Comparison of ENCODE assay signal across 8 mouse cellular contexts in the genomic region with DNA sequence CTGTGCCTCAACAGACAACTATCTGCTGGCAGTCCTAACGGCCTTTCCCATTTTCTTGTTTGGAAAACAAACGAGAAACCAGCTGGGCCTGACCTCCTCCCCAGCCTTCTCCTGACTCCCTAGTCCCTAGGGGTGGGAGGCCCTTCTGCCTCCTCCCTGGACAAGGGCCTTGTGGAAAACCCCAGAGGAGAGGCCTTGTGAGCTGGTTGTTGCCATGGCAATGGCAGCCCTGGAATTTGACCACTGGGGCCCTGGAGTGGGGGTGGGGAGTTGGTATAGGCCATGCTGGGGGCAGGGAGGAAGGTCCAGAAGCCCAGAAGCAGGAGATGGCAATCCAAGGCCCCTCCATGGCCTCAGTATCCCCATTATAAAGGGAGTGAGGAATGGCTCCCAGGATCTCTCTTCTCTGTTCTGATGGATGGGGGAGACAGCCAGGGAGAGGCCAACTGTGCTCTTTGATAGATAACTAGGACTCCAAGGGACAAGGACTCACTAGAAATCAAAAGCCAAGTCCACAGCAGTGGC. TPM values are rescaled to one million over a fixed set of nuclear protein-coding genes. Genes with fewer than 3 reads are reported as not detected.
DNase-seq lines count a peak whose midpoint lies in the region; ATAC-seq and TF ChIP-seq lines count a peak whose summit lies in the region.

No protein-coding gene starts in this region.

- H3K27me3 ChIP-seq in forebrain, embryonic 12.5 days: no peaks in the 10 kb centered on the region
- no peaks in the 10 kb centered on the region for H3K27me3 ChIP-seq in forebrain, embryonic 16.5 days (replicated peaks; ENCODE audit: control insufficient read depth, insufficient read depth, low read length)
- H3K27me3 ChIP-seq in embryonic facial prominence, embryonic 11.5 days (ENCODE audit: control insufficient read depth, insufficient read depth, low read length): no peaks in the 10 kb centered on the region
- H3K27me3 ChIP-seq in intestine, postnatal 0 days (replicated peaks; ENCODE audit: control insufficient read depth, insufficient read depth, low read length): no peaks in the 10 kb centered on the region
- H3K27me3 ChIP-seq in lung, embryonic 16.5 days (ENCODE audit: control insufficient read depth, insufficient read depth, low read depth, low read length): no peaks in the 10 kb centered on the region

- H3K9me3 ChIP-seq in forebrain, embryonic 12.5 days: no peaks in the 10 kb centered on the region
- no peaks in the 10 kb centered on the region for H3K9me3 ChIP-seq in forebrain, embryonic 16.5 days (ENCODE audit: control insufficient read depth, low read length)
- no peaks in the 10 kb centered on the region for H3K9me3 ChIP-seq in embryonic facial prominence, embryonic 11.5 days (replicated peaks; ENCODE audit: control insufficient read depth, low read length)
- no peaks in the 10 kb centered on the region for H3K9me3 ChIP-seq in intestine, postnatal 0 days (ENCODE audit: control insufficient read depth)
- H3K9me3 ChIP-seq in lung, embryonic 16.5 days (ENCODE audit: control insufficient read depth, low read length): no peaks in the 10 kb centered on the region

- WGBS in forebrain, embryonic 12.5 days: 11% methylated on average over 2 of the region's 2 CpGs
- WGBS in forebrain, embryonic 16.5 days: 7% methylated on average over 2 of the region's 2 CpGs
- 5% methylated on average over 2 of the region's 2 CpGs for WGBS in embryonic facial prominence, embryonic 11.5 days
- WGBS in intestine, postnatal 0 days: 12% methylated on average over 2 of the region's 2 CpGs
- 7% methylated on average over 2 of the region's 2 CpGs for WGBS in lung, embryonic 16.5 days

- no peak overlapping the region for H3K4me3 ChIP-seq in forebrain, embryonic 12.5 days (replicated peaks)
- H3K4me3 ChIP-seq in forebrain, embryonic 16.5 days (replicated peaks; ENCODE audit: low read length): no peak overlapping the region
- no peak overlapping the region for H3K4me3 ChIP-seq in embryonic facial prominence, embryonic 11.5 days (ENCODE audit: low read depth, low read length)
- no peak overlapping the region for H3K4me3 ChIP-seq in intestine, postnatal 0 days (ENCODE audit: low read depth, low read length)
- H3K4me3 ChIP-seq in lung, embryonic 16.5 days (ENCODE audit: low read length): no peak overlapping the region

- no peak for ATAC-seq in forebrain, embryonic 12.5 days (ENCODE audit: low FRiP score)
- ATAC-seq in forebrain, embryonic 16.5 days: no peak
- ATAC-seq in embryonic facial prominence, embryonic 11.5 days (replicated peaks; ENCODE audit: insufficient number of reproducible peaks, low FRiP score, low TSS enrichment, low read depth): no peak
- ATAC-seq in intestine, postnatal 0 days: no peak
- peak; percentile 39 for ATAC-seq in lung, embryonic 16.5 days (ENCODE audit: low read depth)
- no peak for ATAC-seq in CD4-positive, CD25-positive, alpha-beta regulatory T cell, adult 4 months

- H3K36me3 ChIP-seq in forebrain, embryonic 12.5 days (replicated peaks): peaks cover 11% of the 10 kb centered on the region; the same call in 1 of the 2 replicates
- no peaks in the 10 kb centered on the region for H3K36me3 ChIP-seq in forebrain, embryonic 16.5 days (ENCODE audit: control insufficient read depth, insufficient read depth)
- no peaks in the 10 kb centered on the region; the same call in none of the 2 replicates for H3K36me3 ChIP-seq in embryonic facial prominence, embryonic 11.5 days (replicated peaks; ENCODE audit: control insufficient read depth, insufficient read depth, low read depth, low read length)
- H3K36me3 ChIP-seq in intestine, postnatal 0 days (ENCODE audit: control insufficient read depth, insufficient read depth): no peaks in the 10 kb centered on the region
- peaks cover 9% of the 10 kb centered on the region for H3K36me3 ChIP-seq in lung, embryonic 16.5 days (ENCODE audit: control insufficient read depth, insufficient read depth, low read length)

- H3K27ac ChIP-seq in forebrain, embryonic 12.5 days: peak overlapping the region; percentile 54
- H3K27ac ChIP-seq in forebrain, embryonic 16.5 days (ENCODE audit: low read length): no peak overlapping the region
- 0 out of 2 replicates have a peak overlapping the region, but pooled peaks have one; percentile 3 for H3K27ac ChIP-seq in embryonic facial prominence, embryonic 11.5 days (replicated peaks; ENCODE audit: low read depth, low read length)
- peak overlapping the region; percentile 28; the same call in 1 of the 2 replicates for H3K27ac ChIP-seq in intestine, postnatal 0 days (ENCODE audit: low read depth, low read length)
- peak overlapping the region; percentile 72 for H3K27ac ChIP-seq in lung, embryonic 16.5 days (ENCODE audit: low read length)

- no peak overlapping the region for H3K9ac ChIP-seq in forebrain, embryonic 12.5 days
- no peak overlapping the region; the same call in 1 of the 2 replicates for H3K9ac ChIP-seq in forebrain, embryonic 16.5 days (replicated peaks; ENCODE audit: low read depth, low read length)
- 0 out of 2 replicates have a peak overlapping the region, but pooled peaks have one; percentile 19 for H3K9ac ChIP-seq in embryonic facial prominence, embryonic 11.5 days (replicated peaks; ENCODE audit: low read length)
- H3K9ac ChIP-seq in intestine, postnatal 0 days (ENCODE audit: low read depth, low read length): no peak overlapping the region
- 0 out of 2 replicates have a peak overlapping the region, but pooled peaks have one; percentile 12 for H3K9ac ChIP-seq in lung, embryonic 16.5 days (ENCODE audit: low read length)

- H3K4me1 ChIP-seq in forebrain, embryonic 12.5 days: peaks cover 40% of the 10 kb centered on the region
- peaks cover 16% of the 10 kb centered on the region for H3K4me1 ChIP-seq in forebrain, embryonic 16.5 days (replicated peaks; ENCODE audit: control insufficient read depth, insufficient read depth, low read length)
- H3K4me1 ChIP-seq in embryonic facial prominence, embryonic 11.5 days (ENCODE audit: control insufficient read depth, insufficient read depth, low read length): peaks cover 9% of the 10 kb centered on the region
- H3K4me1 ChIP-seq in intestine, postnatal 0 days (replicated peaks; ENCODE audit: control insufficient read depth, insufficient read depth, low read length): 0 out of 2 replicates have a peak, but pooled peaks cover 8% of the 10 kb centered on the region
- peaks cover 65% of the 10 kb centered on the region for H3K4me1 ChIP-seq in lung, embryonic 16.5 days (replicated peaks; ENCODE audit: control insufficient read depth, insufficient read depth, low read length)

- TF ChIP-seq CTCF in intestine, postnatal 0 days (IDR thresholded peaks at IDR 0.05; ENCODE audit: low read depth): no peak

- no peak for DNase-seq in embryonic facial prominence, embryonic 11.5 days (ENCODE audit: low spot score)
- no peak for DNase-seq in cerebellum, postnatal 10 days
- DNase-seq in gastrocnemius, adult 18-20 months (ENCODE audit: low spot score): no peak

- H3K4me2 ChIP-seq in forebrain, embryonic 12.5 days: peak overlapping the region; percentile 26; the same call in 1 of the 2 replicates
- H3K4me2 ChIP-seq in forebrain, embryonic 16.5 days (ENCODE audit: low read length): no peak overlapping the region
- H3K4me2 ChIP-seq in embryonic facial prominence, embryonic 11.5 days (ENCODE audit: low read depth, low read length): 0 out of 2 replicates have a peak overlapping the region, but pooled peaks have one; percentile 14
- H3K4me2 ChIP-seq in intestine, postnatal 0 days (replicated peaks; ENCODE audit: low read depth): 0 out of 2 replicates have a peak overlapping the region, but pooled peaks have one; percentile 9
- H3K4me2 ChIP-seq in lung, embryonic 16.5 days (ENCODE audit: low read depth, low read length): peak overlapping the region; percentile 31

RNA-seq across cellular contexts. Expression of gene Arhgef17, which starts 20.6 kb away (rescaled TPM):
- 6.5 and 8.1 TPM in 2 replicates for polyA plus RNA-seq in forebrain, embryonic 12.5 days (2016; fragmentation: Nextera tagmentation; extraction: Ambion mirVana)
- 8.5 and 10.2 TPM in 2 replicates for polyA plus RNA-seq in forebrain, embryonic 16.5 days (2015; fragmentation: Nextera tagmentation; extraction: Ambion mirVana)
- 8.1 and 10.0 TPM in 2 replicates for polyA plus RNA-seq in embryonic facial prominence, embryonic 11.5 days (2014; fragmentation: Nextera tagmentation; extraction: Ambion mirVana)
- polyA plus RNA-seq in intestine, postnatal 0 days (2015; fragmentation: Nextera tagmentation; extraction: Ambion mirVana): 2.0 and 2.5 TPM in 2 replicates
- polyA plus RNA-seq in lung, embryonic 16.5 days (2015; fragmentation: Nextera tagmentation; extraction: Ambion mirVana): 10.6 and 11.8 TPM in 2 replicates
- polyA plus RNA-seq in CD4-positive, CD25-positive, alpha-beta regulatory T cell, adult 4 months (2017; shearing (Covaris generic)): not detected
- 10 to 100 TPM; 32.1 to 35.5 TPM for total RNA-seq in gastrocnemius, adult 18-20 months (2021)

RNA-seq across cellular contexts. Expression of gene Relt, which starts 48.1 kb away (rescaled TPM):
- polyA plus RNA-seq in forebrain, embryonic 12.5 days (2016; fragmentation: Nextera tagmentation; extraction: Ambion mirVana): 2.2 and 2.6 TPM in 2 replicates
- 3.9 and 4.8 TPM in 2 replicates for polyA plus RNA-seq in forebrain, embryonic 16.5 days (2015; fragmentation: Nextera tagmentation; extraction: Ambion mirVana)
- 1.8 and 2.3 TPM in 2 replicates for polyA plus RNA-seq in embryonic facial prominence, embryonic 11.5 days (2014; fragmentation: Nextera tagmentation; extraction: Ambion mirVana)
- 0.78 and 1.0 TPM in 2 replicates for polyA plus RNA-seq in intestine, postnatal 0 days (2015; fragmentation: Nextera tagmentation; extraction: Ambion mirVana)
- 3.0 and 3.8 TPM in 2 replicates for polyA plus RNA-seq in lung, embryonic 16.5 days (2015; fragmentation: Nextera tagmentation; extraction: Ambion mirVana)
- 10 to 100 TPM; 16.4 to 24.4 TPM for polyA plus RNA-seq in CD4-positive, CD25-positive, alpha-beta regulatory T cell, adult 4 months (2017; shearing (Covaris generic))
- total RNA-seq in gastrocnemius, adult 18-20 months (2021): 10 to 100 TPM; 15.5 to 23.8 TPM

Comparison
In these comparisons a context has a peak if more than half of its experiments do, and no peak if none do; other contexts are left out.
1. H3K9ac ChIP-seq: peak in embryonic facial prominence, embryonic 11.5 days (single experiment) and lung, embryonic 16.5 days (single experiment); none in forebrain, embryonic 12.5 days (single experiment), forebrain, embryonic 16.5 days (single experiment) and intestine, postnatal 0 days (single experiment).